Mouse (Mus musculus) cortical plate, adult 2 months (tissue): ENCODE results near the gene Nsrp1.

Experiments
- CTCF ChIP-seq: fragments of 200-500 bp; IDR thresholded peaks from 2 replicates; pipeline ENCODE4 v1.5.1; 2011; ENCODE audit warnings: mild to moderate bottlenecking, control low read depth, low read length; ENCODE audit not compliant: insufficient read depth; ENCODE audit errors: extremely low read depth
- POLR2A ChIP-seq: fragments of 200-500 bp; IDR thresholded peaks from 2 replicates; pipeline ENCODE4 v1.6.1; 2011; ENCODE audit warnings: mild to moderate bottlenecking, low read length, control low read depth; ENCODE audit not compliant: insufficient read depth; ENCODE audit errors: extremely low read depth

GRCm38 (mm10) chr11:77026559-77026958, 51.7 kb downstream of the Nsrp1 start:
- peak; percentile 24; the same call in 1 of the 2 replicates for TF ChIP-seq CTCF
- TF ChIP-seq POLR2A: no peak
